Mouse (Mus musculus) gastrocnemius, adult 2 months (tissue): ENCODE measurements around the gene Amn. TPM values are rescaled to one million over a fixed set of nuclear protein-coding genes. Genes with fewer than 3 reads are reported as not detected.
A peak's percentile ranks its signal among the peaks of the same experiment; 100 is the strongest.

Source experiments
- DNase-seq: peaks from one replicate; pipeline ENCODE4 v3.0.0; 2022
- H3K27ac ChIP-seq: fragments of 200-600 bp; 2 replicates; pipeline ENCODE4 v1.8.1; 2022; ENCODE audit warnings: mild to moderate bottlenecking
- H3K4me3 ChIP-seq: fragments of 200-600 bp; 2 replicates; pipeline ENCODE4 v1.8.1; 2022; ENCODE audit warnings: mild to moderate bottlenecking, moderate library complexity
- CTCF ChIP-seq: fragments of 200-600 bp; IDR thresholded peaks from 2 replicates; pipeline ENCODE4 v1.8.1; 2022; ENCODE audit warnings: antibody characterized with exemption, mild to moderate bottlenecking, moderate library complexity
- intact Hi-C: fragments of 180-260 bp; cut with DNase I; formaldehyde crosslinking; loops from one replicate; pipeline ENCODE4 v1.15.1; 2025
- long read RNA-seq, 2 experiments: library from polyadenylated mRNA; stranded (forward); transcript quantifications; one replicate each; pipeline ENCODE4 v2.0.0; 2021
- total RNA-seq, 2 experiments: library from RNA; stranded (reverse); gene quantifications; 2 replicates each; pipeline ENCODE4 v1.2.3; 2021

The Amn gene
- total RNA-seq = not detected
- long read RNA-seq, experiment 1 = 0 reads
- long read RNA-seq, experiment 2 = 0 reads

DNA sequence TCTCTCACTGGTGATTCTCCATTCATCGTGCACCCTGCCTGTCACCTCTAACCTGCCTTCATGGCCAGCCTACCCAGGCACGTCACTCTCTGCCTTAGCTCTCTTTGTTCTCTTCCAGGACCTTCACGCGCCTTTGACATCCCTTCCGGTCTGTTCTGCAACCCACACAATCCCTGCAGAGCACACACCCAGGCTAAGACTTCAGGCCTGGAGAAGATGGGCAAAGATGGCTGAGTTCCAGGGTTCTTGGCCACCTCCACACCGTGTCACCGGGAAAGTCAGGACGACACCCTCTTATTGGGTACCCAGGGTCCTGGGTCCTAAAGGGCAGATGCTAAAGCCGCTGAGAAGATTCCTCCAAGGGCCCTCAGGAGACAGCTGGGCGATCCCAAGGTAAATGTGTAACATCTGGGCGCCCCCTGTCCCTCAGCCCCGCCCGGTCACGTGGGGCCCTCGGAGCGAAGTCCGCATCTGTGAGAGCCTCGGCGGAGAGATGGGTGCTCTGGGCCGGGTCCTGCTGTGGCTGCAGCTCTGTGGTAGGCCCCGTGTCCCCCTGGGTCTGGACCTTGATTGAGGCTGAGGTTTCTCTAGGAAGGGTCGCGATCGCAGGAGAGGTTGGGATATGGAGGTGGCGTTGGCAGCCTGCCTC lies at the start of gene Amn:
TSS of gene Amn (plus strand) at position 467 of the 649 bp plus-strand sequence.
- intact Hi-C loops = loop anchor here (5.0 kb wide), 1 partner anchor 142 kb away; no protein-coding TSS in a partner anchor
- no peak within 1 kb of the TSS for H3K4me3 ChIP-seq
- H3K27ac ChIP-seq = no peak within 1 kb of the TSS
- no peak for DNase-seq
- no peak for TF ChIP-seq CTCF

DNA sequence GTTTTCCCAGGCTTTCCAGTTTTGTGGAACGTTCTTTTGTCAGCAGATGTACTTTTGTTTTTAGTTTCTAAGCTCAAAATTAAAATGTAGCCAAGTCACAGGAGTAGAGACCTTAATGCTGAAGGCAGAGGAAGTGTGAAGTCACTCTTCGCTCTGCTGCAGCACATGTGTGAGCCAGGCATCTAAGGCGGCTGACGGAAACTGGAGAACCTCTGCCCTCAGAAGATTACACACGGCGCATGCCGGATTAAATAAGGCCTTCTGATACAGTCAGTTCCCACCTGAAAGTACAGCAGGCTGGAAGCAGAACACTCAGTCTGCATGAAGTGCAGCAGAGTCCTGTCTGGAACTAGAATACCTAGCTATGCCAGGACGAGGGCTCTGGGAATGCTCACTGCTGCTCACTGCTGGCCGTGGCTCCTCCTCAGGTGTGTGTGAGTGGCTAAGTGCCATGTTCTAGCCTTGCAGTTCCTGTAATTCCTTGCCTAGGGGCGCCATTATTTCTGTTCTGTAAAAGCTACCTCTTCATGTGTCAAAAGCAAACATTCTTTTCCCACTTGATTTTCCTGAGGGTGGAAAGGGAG lies 45.6 kb upstream of the Amn start:
- intact Hi-C loops = no loop called here
- Histone ChIP-seq H3K4me3 (no peak overlapping the region), H3K27ac (no peak overlapping the region)
- DNase-seq = no peak
- TF ChIP-seq CTCF = no peak

DNA sequence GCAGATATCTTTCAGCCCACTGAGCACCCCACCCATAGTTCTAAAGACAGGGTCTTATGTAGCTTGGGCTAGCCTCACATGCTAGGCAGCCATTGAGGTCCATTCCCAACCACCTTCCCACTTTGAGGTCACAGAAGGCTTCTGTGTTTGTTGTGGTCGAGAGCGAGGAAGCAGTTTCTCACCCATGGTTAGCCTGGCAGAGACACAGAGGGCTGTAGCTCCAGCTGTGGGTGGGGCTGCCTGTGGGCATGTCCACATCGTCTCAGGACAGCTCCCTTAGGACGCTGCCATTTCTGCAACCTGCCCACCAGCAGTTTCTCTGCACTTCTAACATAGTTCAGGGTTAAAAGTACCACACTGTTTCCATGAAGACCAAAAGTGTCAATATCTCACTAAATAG lies 43.5 kb upstream of the Amn start:
- Histone ChIP-seq H3K4me3 (no peak overlapping the region), H3K27ac (no peak overlapping the region)
- no peak for DNase-seq
- no peak for TF ChIP-seq CTCF
- intact Hi-C loops = no loop called here

DNA sequence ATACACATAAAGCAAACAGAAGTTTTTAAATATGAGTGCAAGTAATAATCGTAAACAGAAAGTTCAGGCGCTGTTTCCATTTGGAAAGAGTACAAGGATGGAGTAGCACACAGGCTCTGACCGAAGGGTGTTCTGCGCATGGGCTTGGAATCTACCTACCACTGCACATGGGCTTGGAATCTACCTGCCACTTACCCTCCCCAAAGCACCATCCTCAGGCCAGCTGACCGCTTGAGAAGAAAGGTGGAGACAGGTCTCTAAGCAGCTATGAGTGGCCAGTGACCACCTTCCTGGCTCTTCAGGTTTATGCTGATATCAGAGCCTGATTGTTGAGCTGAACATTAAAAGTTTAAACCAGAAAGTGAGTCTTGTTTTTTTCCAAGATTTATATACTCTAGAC lies 42.4 kb upstream of the Amn start:
- H3K4me3 ChIP-seq = no peak overlapping the region
- TF ChIP-seq CTCF = no peak

DNA sequence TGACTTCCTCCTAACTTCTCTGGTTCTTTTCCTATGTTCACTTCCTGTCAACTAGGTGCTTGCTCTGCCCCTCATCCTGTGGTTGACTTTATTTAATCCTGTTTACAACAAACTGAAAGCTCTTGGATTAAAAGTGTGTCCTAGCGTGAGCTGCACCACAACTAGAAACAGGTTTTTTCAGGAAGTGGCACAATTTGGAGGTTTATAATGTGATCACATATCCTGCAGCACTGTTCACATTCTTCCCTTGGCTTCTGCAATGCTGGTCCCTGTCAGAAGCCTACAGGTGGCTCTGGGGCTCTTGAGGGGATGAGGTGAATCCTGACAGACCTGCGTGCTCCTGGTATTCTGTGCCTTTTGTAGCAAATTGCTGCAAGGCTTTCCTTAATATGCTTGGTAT lies 40.1 kb upstream of the Amn start:
- H3K27ac ChIP-seq = no peak overlapping the region
- no peak for DNase-seq
- no peak overlapping the region for H3K4me3 ChIP-seq
- intact Hi-C loops = no loop called here
- no peak for TF ChIP-seq CTCF

More for the DNA sequence above, 42.4 kb upstream of the Amn start:
- intact Hi-C loops = no loop called here
- no peak for DNase-seq
- H3K27ac ChIP-seq = no peak overlapping the region

DNA sequence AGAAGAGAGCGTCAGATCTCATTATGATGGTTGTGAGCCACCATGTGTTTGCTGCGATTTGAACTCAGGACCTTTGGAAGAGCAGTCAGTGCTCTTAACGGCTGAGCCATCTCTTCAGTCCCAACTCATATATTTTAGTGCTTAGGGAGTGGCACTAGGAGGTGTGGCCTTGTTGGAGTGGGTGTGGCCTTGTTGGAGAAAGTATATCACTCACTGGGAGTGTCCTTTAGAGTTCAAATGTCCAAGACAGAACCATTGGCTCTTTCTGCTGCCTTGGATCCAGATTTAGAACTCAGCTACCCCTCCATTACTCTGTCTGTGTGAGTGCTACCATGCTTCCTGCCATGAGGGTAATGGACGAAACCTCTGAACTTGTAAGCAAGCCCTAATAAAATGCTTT lies 37.1 kb upstream of the Amn start:
- no peak for DNase-seq

DNA sequence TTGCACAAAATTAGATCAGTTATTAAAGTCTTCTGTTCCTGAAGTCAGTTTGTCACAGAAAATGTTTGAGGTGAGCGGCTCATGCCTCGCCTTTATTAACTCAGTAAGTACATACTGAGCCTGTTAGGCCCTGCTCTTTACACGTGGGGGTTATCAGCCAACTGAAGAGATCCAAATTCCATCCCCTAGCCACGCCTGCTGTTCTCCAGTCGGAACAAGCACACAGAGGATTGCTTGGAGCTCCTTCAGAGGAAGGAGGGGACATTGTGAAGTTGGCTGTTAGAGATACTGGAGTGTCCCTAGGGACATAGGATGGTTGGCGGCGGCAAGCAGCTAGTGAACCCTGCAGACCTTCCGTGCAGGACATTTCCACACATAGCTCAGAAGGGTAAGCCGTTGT lies 36.5 kb upstream of the Amn start:
- Histone ChIP-seq H3K4me3 (no peak overlapping the region), H3K27ac (no peak overlapping the region)
- TF ChIP-seq CTCF = no peak
- DNase-seq = peak; percentile 25
- intact Hi-C loops = no loop called here

More for the DNA sequence above, 37.1 kb upstream of the Amn start:
- TF ChIP-seq CTCF = no peak
- Histone ChIP-seq H3K27ac (no peak overlapping the region), H3K4me3 (no peak overlapping the region)
- intact Hi-C loops = no loop called here

DNA sequence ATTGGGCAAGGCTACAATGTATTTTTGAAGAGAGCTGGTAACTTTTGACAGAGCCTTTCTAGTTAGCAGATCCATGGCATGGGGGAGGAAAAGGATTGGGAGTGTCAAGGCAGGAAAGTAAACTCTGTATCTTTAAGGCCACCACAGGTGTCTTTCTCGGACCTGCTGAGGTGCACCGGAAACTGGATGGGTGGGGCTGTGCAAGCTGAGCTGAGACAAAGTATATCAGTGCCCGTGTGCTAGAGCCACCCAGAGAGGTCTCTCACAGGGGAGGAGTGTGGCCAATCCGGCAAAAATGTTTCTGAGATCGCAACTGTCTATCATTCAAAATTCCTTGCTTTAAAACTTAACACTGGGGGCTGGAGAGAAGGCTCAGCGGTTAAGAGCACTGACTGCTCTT lies 35.3 kb upstream of the Amn start:
- no peak overlapping the region for H3K4me3 ChIP-seq
- no peak for DNase-seq
- intact Hi-C loops = no loop called here
- H3K27ac ChIP-seq = no peak overlapping the region
- no peak for TF ChIP-seq CTCF

DNA sequence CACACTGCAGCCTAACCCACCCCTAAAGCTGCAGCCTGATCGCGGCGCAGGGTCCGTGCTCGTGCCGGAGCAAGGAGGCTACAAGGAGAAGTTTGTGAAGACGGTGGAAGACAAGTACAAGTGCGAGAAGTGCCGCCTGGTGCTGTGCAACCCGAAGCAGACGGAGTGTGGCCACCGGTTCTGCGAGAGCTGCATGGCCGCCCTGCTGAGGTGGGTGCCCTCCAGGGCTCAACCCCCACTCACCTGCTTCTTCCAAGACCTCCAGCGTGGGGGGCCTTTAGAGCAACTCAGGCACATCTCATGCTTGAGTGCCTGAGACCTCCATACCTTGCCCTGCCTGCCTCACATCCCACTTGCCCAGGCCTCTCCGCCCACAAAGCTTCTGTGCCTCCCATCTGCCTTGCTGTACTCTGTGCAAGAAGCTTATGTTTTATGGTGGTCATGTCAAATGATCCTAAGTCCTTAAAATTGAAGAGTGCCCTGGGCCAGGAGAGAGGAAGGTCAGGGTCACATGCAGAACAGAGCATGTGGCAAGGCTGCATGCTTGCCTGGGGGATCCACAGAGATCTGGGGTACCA lies 33.2 kb upstream of the Amn start:
- Histone ChIP-seq H3K4me3 (no peak overlapping the region), H3K27ac (no peak overlapping the region)
- no peak for DNase-seq
- TF ChIP-seq CTCF = no peak
- intact Hi-C loops = no loop called here

DNA sequence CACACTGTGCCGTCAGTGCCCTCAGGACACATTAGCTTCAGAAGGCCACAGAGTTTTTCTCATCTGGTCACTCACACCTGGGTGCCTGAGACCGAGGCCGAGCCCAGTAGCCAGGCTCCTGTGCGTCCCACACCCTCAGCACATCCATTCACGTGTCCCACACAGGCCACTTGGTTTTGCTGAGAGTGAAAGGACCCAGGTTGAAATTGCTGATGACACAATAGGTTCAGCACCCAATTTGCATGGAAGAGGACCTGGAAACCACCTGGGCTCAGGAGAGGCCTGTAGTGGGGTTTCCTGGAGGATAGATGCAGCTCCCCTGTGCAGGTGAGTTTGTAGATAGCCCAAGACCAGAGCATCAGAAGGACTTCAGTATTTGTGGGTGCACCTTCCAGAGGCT lies 32.5 kb upstream of the Amn start:
- TF ChIP-seq CTCF = no peak
- intact Hi-C loops = no loop called here
- no peak for DNase-seq
- Histone ChIP-seq H3K27ac (no peak overlapping the region), H3K4me3 (no peak overlapping the region)

DNA sequence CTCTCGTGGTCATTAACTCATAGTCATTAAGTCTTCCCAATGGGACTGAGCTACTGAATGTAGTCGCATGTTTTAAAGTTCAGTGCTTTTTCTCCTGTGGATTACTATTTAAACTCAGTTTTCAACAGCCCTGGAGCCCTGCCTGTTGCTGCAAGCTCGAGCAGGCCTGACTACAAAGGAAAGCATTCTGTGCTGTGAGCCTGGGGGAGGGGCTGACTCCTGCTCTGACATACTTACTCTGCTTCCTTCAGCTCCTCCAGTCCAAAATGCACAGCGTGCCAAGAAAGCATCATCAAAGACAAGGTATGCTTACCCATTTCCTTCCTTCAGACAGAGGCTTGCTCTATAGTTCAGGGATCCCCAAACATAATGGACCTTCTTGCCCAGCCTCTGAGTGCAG lies 32.1 kb upstream of the Amn start:
- Histone ChIP-seq H3K4me3 (no peak overlapping the region), H3K27ac (no peak overlapping the region)
- intact Hi-C loops = no loop called here
- DNase-seq = no peak
- TF ChIP-seq CTCF = no peak

DNA sequence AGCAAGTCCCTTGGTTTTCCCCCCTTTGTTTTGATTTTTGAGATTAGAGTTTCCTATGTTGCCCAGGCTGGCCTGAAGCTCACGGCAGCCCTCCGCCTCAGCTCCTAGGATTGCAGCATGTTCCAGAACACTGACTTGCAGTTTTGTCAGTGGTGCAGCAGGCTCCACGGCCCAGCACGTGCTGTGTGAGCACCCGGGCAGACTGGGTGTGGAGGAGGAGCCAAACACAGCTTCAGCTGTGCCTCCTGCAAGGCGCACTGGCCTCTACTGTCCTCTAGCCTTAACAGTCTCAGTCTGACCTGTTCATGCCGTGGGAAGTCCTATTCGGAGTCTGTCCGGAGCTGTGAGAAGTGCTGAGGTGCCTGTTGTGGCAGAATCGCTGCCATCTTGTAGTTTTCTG lies 31.0 kb upstream of the Amn start:
- DNase-seq = no peak
- intact Hi-C loops = no loop called here
- Histone ChIP-seq H3K4me3 (no peak overlapping the region), H3K27ac (no peak overlapping the region)
- TF ChIP-seq CTCF = no peak

DNA sequence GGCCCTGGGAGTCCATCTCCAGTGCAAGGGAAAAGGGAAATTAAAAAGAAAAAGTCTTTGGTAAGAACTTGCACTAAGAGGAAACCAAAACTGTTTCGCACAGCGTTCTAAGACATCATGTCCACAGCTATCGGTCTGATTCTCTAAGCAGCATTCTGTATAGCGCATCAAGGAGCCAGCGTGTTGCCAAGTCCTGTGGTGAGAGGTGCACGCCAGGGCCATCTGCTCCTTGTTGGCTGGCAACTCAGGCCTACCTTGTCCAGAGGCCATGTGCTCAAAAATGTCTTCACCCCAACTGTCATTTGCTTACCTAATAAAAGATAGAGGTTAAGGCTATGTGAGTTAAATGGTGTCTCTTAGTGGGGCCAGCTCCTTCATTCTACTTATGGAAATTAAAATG lies 29.0 kb upstream of the Amn start:
- intact Hi-C loops = no loop called here
- Histone ChIP-seq H3K4me3 (no peak overlapping the region), H3K27ac (no peak overlapping the region)
- no peak for DNase-seq
- no peak for TF ChIP-seq CTCF

DNA sequence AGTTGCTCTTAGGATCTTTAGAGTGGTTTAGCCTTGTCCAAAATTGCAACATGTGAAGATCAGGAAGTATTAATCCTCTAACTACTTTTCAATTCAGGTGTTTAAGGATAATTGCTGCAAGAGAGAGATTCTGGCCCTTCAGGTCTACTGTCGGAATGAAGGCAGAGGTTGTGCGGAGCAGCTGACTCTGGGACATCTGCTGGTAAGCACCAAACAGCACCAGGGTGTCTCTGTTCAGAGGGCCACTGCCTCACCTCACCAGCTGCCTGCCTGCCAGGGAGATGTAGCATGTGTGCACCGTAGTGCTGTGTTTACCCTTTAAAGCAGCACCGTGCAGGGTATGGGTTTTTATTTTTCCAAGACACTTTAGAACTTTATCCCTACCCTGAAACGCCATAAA lies 28.5 kb upstream of the Amn start:
- no peak overlapping the region for H3K4me3 ChIP-seq
- DNase-seq = no peak
- TF ChIP-seq CTCF = no peak
- no peak overlapping the region for H3K27ac ChIP-seq
- intact Hi-C loops = no loop called here
